Mouse (Mus musculus): ENCODE data around the gene Cavin1.

- TF ChIP-seq GATA1 (IDR thresholded peaks at IDR 0.05; ENCODE audit: borderline replicate concordance, low read length) (no peak), FLI1 (IDR thresholded peaks at IDR 0.05; ENCODE audit: low read length) (no peak)
These were observed 1.4 kb downstream of the Cavin1 start for GRCm38 (mm10) chr11:100969189-100969743.

Data from megakaryocyte, embryonic 14.5 days (primary cell).